Mouse (Mus musculus) small intestine, adult 2 months (tissue): ENCODE results near the gene Pla2g5.

Source experiments
- CTCF ChIP-seq: fragments of 200-500 bp; IDR thresholded peaks from 2 replicates; pipeline ENCODE4 v1.5.1; 2012; ENCODE audit warnings: low read depth, mild to moderate bottlenecking, control low read depth, inconsistent platforms, low read length, moderate library complexity, mixed read lengths; ENCODE audit not compliant: insufficient replicate concordance, insufficient read length; ENCODE audit errors: extremely low read depth
- POLR2A ChIP-seq: fragments of 200-500 bp; IDR thresholded peaks from 2 replicates; pipeline ENCODE4 v1.6.1; 2012; ENCODE audit warnings: low read depth, mild to moderate bottlenecking, control low read depth, inconsistent platforms, low read length, moderate library complexity

DNA sequence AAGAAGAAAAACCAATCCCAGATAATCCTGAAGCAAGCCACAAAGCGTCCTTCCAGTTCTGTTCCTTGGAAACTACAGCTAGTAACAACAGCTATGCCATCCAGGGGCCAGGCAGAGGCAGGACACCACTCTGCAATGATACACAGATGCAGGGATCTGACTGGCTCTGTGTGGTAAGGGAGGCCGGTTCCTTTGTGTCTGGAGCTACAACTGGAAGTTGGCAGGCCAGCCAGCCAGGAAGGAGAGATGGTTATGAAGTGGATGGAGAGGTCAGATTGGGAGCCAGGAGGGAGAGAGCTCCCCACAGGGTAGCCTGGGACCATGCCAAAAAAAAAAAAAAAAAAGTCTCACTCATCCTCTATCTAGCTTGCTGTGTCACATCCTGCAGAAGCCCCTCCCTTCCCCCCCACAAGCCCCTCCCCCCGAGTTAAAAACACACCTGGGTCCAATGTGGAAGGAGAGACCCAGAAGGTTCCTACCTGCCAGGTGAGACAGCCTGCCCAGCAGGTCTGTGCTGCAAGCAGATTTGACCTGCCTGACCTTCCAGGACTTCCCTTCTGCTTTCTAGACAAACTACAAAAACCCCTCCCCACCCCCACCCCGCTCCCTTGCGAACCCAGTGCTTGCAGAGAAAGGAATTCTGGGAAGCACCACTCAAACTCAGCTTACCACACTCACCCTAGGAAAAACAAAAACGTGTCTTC lies 66.6 kb downstream of the Pla2g5 start:
- TF ChIP-seq CTCF (no peak), POLR2A (no peak)
